Mouse (Mus musculus) lung, embryonic 14.5 days (tissue): ENCODE data around the gene Sema3d. TPM values are rescaled to one million over a fixed set of nuclear protein-coding genes. Genes with fewer than 3 reads are reported as not detected.
A peak's percentile ranks its signal among the peaks of the same experiment; 100 is the strongest.

Experiments used
- ATAC-seq: fragments of 200-750 bp; cut with Nextera tagmentation; 2 replicates; pipeline ENCODE4 v1.8.0; 2017; ENCODE audit warnings: mild to moderate bottlenecking, moderate TSS enrichment, moderate library complexity; ENCODE audit not compliant: insufficient read depth
- DNase-seq: peaks from one replicate; pipeline ENCODE4 v3.0.0-alpha.2; 2015
- H3K27ac ChIP-seq: fragments of 300-500 bp; sonication (generic); 2 replicates; pipeline ENCODE4 v1.5.1; 2014; ENCODE audit warnings: low read depth, mild to moderate bottlenecking, moderate library complexity
- H3K27me3 ChIP-seq: fragments of 300-500 bp; sonication (generic); 2 replicates; pipeline ENCODE4 v1.6.1; 2014; ENCODE audit warnings: low read length, control low read depth; ENCODE audit not compliant: insufficient read depth
- H3K36me3 ChIP-seq: fragments of 300-500 bp; sonication (generic); 2 replicates; pipeline ENCODE4 v1.6.1; 2014; ENCODE audit warnings: control low read depth; ENCODE audit not compliant: insufficient read depth
- H3K4me1 ChIP-seq: fragments of 300-500 bp; sonication (generic); 2 replicates; pipeline ENCODE4 v1.6.1; 2014; ENCODE audit warnings: antibody characterized with exemption, control low read depth; ENCODE audit not compliant: insufficient read depth
- H3K4me2 ChIP-seq: fragments of 300-500 bp; sonication (generic); 2 replicates; pipeline ENCODE4 v1.6.1; 2014; ENCODE audit warnings: mild to moderate bottlenecking
- H3K4me3 ChIP-seq: fragments of 300-500 bp; sonication (generic); 2 replicates; pipeline ENCODE4 v1.5.1; 2014; ENCODE audit warnings: low read depth, low read length
- H3K9ac ChIP-seq: fragments of 300-500 bp; sonication (generic); 2 replicates; pipeline ENCODE4 v1.6.1; 2014
- H3K9me3 ChIP-seq: fragments of 300-500 bp; sonication (generic); 2 replicates; pipeline ENCODE4 v1.6.1; 2016; ENCODE audit warnings: low read depth, low read length, control low read depth
- CTCF ChIP-seq: IDR thresholded peaks from 2 replicates; pipeline ENCODE4 v1.5.1; 2016; ENCODE audit warnings: antibody characterized with exemption, low read depth
- WGBS: fragments of 180-500 bp; shearing (Covaris S2); extraction: QIAGEN DNeasy Blood & Tissue Kit; methylation state at CpG from one replicate; pipeline ENCODE4 v1.1.7; 2014; 5-methylcytosine and 5-hydroxymethylcytosine counted together
- polyA plus RNA-seq: library from polyadenylated mRNA; unstranded; fragments of >200 nt; fragmentation: Nextera tagmentation; extraction: Ambion mirVana; gene quantifications from 2 replicates; pipeline ENCODE4 v1.2.1, GENCODE M21; 2014

Sema3d gene
- polyA plus RNA-seq = 12.4 and 14.8 TPM in 2 replicates

GRCm38 (mm10) chr5:12383133-12383959 is at the start of gene Sema3d:
Gene Sema3d (plus strand): TSS chr5:12383385.
- Histone ChIP-seq H3K4me2 (peak within 1 kb of the TSS; percentile 93), H3K36me3 (no peaks in the 10 kb centered on the region), H3K27ac (peak within 1 kb of the TSS; percentile 43; the same call in 1 of the 2 replicates), H3K9ac (peak within 1 kb of the TSS; percentile 60), H3K4me3 (peak within 1 kb of the TSS; percentile 59), H3K9me3 (no peaks in the 10 kb centered on the region), H3K27me3 (0 out of 2 replicates have a peak, but pooled peaks cover 6% of the 10 kb centered on the region), H3K4me1 (no peaks in the 10 kb centered on the region)
- ATAC-seq (peak; percentile 98), DNase-seq (peak; percentile 89)
- TF ChIP-seq CTCF = peak; percentile 80
- under 1% methylated on average over 49 of the region's 49 CpGs for WGBS

DNA sequence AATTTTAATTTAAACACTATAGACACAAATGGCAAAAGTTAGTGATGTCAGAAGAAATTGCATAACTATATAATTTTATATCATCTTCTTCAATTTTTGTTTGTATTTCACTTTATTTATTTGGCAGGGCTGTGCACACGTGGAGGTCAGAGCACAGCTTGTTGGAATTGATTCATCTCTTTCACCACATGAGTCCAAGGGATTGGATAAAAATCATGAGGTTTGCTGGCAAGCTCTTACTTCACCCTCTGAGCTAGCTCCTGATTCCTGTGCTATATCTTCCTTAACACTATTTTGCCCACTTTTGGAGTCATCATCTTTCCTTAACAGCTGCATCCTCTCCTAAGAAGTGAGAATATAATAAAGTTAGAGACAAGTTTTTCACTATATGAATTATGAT is 5.9 kb upstream of the Sema3d start:
- no peak for DNase-seq
- Histone ChIP-seq H3K27me3 (no peaks in the 10 kb centered on the region), H3K9ac (no peak overlapping the region), H3K36me3 (no peaks in the 10 kb centered on the region), H3K4me1 (no peaks in the 10 kb centered on the region), H3K9me3 (no peaks in the 10 kb centered on the region), H3K4me3 (no peak overlapping the region), H3K4me2 (no peak overlapping the region), H3K27ac (no peak overlapping the region)
- 42% methylated on average over 1 of the region's 1 CpGs for WGBS
- ATAC-seq = no peak
- TF ChIP-seq CTCF = no peak

- TF ChIP-seq CTCF = no peak
- Histone ChIP-seq H3K9ac (no peak overlapping the region), H3K27me3 (no peaks in the 10 kb centered on the region), H3K4me1 (no peaks in the 10 kb centered on the region), H3K27ac (no peak overlapping the region), H3K4me2 (no peak overlapping the region), H3K36me3 (no peaks in the 10 kb centered on the region), H3K4me3 (no peak overlapping the region), H3K9me3 (no peaks in the 10 kb centered on the region)
- no peak for ATAC-seq
- WGBS = 22% methylated on average over 5 of the region's 5 CpGs
- DNase-seq = peak; percentile 33
Measured at GRCm38 (mm10) chr5:12378900-12379299, 4.3 kb upstream of the Sema3d start.

DNA sequence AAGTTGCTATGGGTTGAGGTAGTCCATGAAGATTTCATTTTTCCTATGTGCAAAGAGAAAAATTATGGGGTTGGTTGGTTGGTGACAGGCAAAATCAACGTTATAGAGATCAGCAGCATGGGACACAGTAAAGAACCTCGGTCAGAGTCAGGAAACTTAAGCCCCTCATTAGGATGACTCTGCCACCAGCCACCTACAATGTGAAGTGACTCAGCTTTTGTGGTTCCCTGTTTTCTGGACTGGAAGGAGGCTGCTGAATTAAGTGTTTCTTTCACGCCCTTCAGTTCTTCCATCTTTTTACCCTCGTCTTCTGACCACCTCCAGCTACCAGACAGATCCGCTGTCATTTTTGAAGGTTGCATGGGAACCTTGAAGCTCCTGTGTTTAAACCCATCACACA is 1.2 kb upstream of the Sema3d start:
- TF ChIP-seq CTCF = no peak
- no peak overlapping the region for H3K4me2 ChIP-seq
- WGBS = 81% methylated on average over 5 of the region's 5 CpGs
- 0 out of 2 replicates have a peak, but pooled peaks cover 6% of the 10 kb centered on the region for H3K27me3 ChIP-seq
- no peak overlapping the region for H3K27ac ChIP-seq
- ATAC-seq (no peak), DNase-seq (no peak)
- H3K9me3 ChIP-seq = no peaks in the 10 kb centered on the region
- no peaks in the 10 kb centered on the region for H3K36me3 ChIP-seq
- no peak overlapping the region for H3K4me3 ChIP-seq
- no peak overlapping the region for H3K9ac ChIP-seq
- H3K4me1 ChIP-seq = no peaks in the 10 kb centered on the region

DNA sequence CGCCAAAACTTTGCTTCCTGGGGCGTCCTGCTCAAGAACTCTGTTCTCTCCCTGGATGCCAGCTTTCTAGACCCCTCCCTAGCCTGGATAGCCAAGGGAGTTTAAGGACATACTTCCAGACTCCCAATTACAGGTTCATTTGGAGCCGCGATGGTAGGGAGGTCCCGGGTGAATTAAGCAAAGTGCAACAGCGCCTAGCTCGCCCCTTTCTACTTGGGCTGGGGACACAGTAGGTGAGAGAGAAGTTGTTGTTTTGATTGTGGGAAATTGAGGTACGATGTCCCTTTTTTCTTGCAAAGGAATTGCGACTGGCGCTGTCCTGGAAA is 738 bp downstream of the Sema3d start:
- no peaks in the 10 kb centered on the region for H3K9me3 ChIP-seq
- WGBS = 0% methylated on average over 10 of the region's 10 CpGs
- H3K4me1 ChIP-seq = no peaks in the 10 kb centered on the region
- peak overlapping the region; percentile 60 for H3K9ac ChIP-seq
- 0 out of 2 replicates have a peak, but pooled peaks cover 6% of the 10 kb centered on the region for H3K27me3 ChIP-seq
- ATAC-seq (peak; percentile 10; the same call in 1 of the 2 replicates), DNase-seq (no peak)
- no peak overlapping the region for H3K27ac ChIP-seq
- no peak for TF ChIP-seq CTCF
- H3K4me3 ChIP-seq = peak overlapping the region; percentile 59
- H3K36me3 ChIP-seq = no peaks in the 10 kb centered on the region
- H3K4me2 ChIP-seq = peak overlapping the region; percentile 93

- H3K27me3 ChIP-seq = no peaks in the 10 kb centered on the region
- no peak overlapping the region for H3K4me3 ChIP-seq
- H3K9me3 ChIP-seq = no peaks in the 10 kb centered on the region
- no peak for DNase-seq
- WGBS = 69% methylated on average over 5 of the region's 5 CpGs
- no peak for TF ChIP-seq CTCF
- H3K4me2 ChIP-seq = no peak overlapping the region
- no peak for ATAC-seq
- no peak overlapping the region for H3K9ac ChIP-seq
- H3K4me1 ChIP-seq = no peaks in the 10 kb centered on the region
- no peak overlapping the region for H3K27ac ChIP-seq
- no peaks in the 10 kb centered on the region for H3K36me3 ChIP-seq
Measured at GRCm38 (mm10) chr5:12392667-12393066, 9.5 kb downstream of the Sema3d start.

DNA sequence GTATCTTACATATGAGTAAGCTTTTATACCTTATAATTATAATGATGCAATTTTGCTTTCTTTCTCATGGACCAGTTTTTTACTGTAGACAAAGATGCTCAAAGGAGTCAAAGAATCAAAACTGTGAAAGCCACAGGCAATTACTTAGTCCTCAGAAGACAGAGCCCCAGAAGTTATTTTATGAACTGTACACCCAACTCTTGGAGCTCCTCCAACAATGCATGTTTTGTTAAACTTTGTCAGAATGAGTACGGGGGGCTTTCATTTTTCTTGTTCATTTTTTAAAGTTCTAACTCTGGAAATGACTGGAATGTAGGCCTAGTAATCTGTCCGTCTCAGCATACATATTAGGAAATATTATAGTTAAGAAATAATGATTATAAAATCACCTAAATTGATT is 16.1 kb downstream of the Sema3d start:
- Histone ChIP-seq H3K4me2 (no peak overlapping the region), H3K4me3 (no peak overlapping the region), H3K27ac (no peak overlapping the region), H3K9me3 (no peaks in the 10 kb centered on the region), H3K4me1 (no peaks in the 10 kb centered on the region), H3K27me3 (no peaks in the 10 kb centered on the region), H3K9ac (no peak overlapping the region), H3K36me3 (no peaks in the 10 kb centered on the region)
- 23% methylated on average over 2 of the region's 2 CpGs for WGBS
- ATAC-seq (no peak), DNase-seq (peak; percentile 59)
- TF ChIP-seq CTCF = no peak
